Mouse (Mus musculus) ES-E14 (cell line): ENCODE data around the gene Gipc3.

ENCODE experiments used
- CHD2 ChIP-seq: IDR thresholded peaks from 2 replicates; pipeline ENCODE4 v1.6.1; 2014; ENCODE audit warnings: mild to moderate bottlenecking, low read depth, low read length, inconsistent platforms
- HCFC1 ChIP-seq: IDR thresholded peaks from 2 replicates; pipeline ENCODE4 v1.6.1; 2012; ENCODE audit warnings: low read length, inconsistent platforms, borderline replicate concordance; ENCODE audit not compliant: insufficient read depth
- MAFK ChIP-seq: IDR thresholded peaks from 2 replicates; pipeline ENCODE4 v1.6.1; 2014; ENCODE audit warnings: mild to moderate bottlenecking, low read depth, low read length, inconsistent platforms; ENCODE audit not compliant: insufficient read depth
- ZC3H11A ChIP-seq: IDR thresholded peaks from 2 replicates; pipeline ENCODE4 v1.6.1; 2012; ENCODE audit warnings: low read depth, mild to moderate bottlenecking, inconsistent platforms, low read length, borderline replicate concordance
- ZNF384 ChIP-seq: IDR thresholded peaks from 2 replicates; pipeline ENCODE4 v1.6.1; 2012; ENCODE audit warnings: low read depth, low read length, inconsistent platforms

- TF ChIP-seq ZC3H11A (no peak), ZNF384 (no peak), CHD2 (no peak), MAFK (no peak), HCFC1 (no peak)
Measured at GRCm38 (mm10) chr10:81293334-81294030, 49.6 kb downstream of the Gipc3 start.
